ENCODE assay signal across 19 mouse cellular contexts in genomic region chr14:61059316-61059945, GRCm38 (mm10). TPM values are rescaled to one million over a fixed set of nuclear protein-coding genes. Genes with fewer than 3 reads are reported as not detected.
"Had no signal": no experiment of that assay in that cellular context is flagged by ENCODE, and none has a peak within 500 bp of the region (broad histone marks: within the 10 kb centered on the region; RNA-seq: fewer than 3 reads in every experiment).

No protein-coding gene starts in this region.

- H3K4me3 ChIP-seq: left cerebral cortex, adult 2 months; liver, embryonic 13.5 days; lung, embryonic 15.5 days; midbrain, embryonic 12.5 days; midbrain, embryonic 15.5 days; neural tube, embryonic 12.5 days; neural tube, embryonic 15.5 days had no signal

- H3K9me3 ChIP-seq: liver, embryonic 13.5 days; lung, embryonic 15.5 days; midbrain, embryonic 12.5 days; midbrain, embryonic 15.5 days; neural tube, embryonic 12.5 days; neural tube, embryonic 15.5 days had no signal

- H3K9ac ChIP-seq: liver, embryonic 13.5 days; lung, embryonic 15.5 days; midbrain, embryonic 12.5 days; midbrain, embryonic 15.5 days; neural tube, embryonic 12.5 days; neural tube, embryonic 15.5 days had no signal

- H3K4me2 ChIP-seq: liver, embryonic 13.5 days; lung, embryonic 15.5 days; midbrain, embryonic 12.5 days; midbrain, embryonic 15.5 days; neural tube, embryonic 12.5 days; neural tube, embryonic 15.5 days had no signal

- H3K4me1 ChIP-seq: liver, embryonic 13.5 days had no signal

- DNase-seq: kidney, adult 18-20 months; layer of hippocampus, postnatal 36 days; liver, embryonic 13.5 days; lung, postnatal 14 days; right cerebral cortex, adult 18-20 months; right cerebral cortex, postnatal 14 days; right cerebral cortex, postnatal 4 days; thymus, adult 2 months; thymus, postnatal 14 days; thymus, postnatal 4 days had no signal

- H3K27ac ChIP-seq: kidney, postnatal 0 days; left cerebral cortex, adult 2 months; liver, embryonic 13.5 days; lung, embryonic 15.5 days; macrophage; midbrain, embryonic 12.5 days; midbrain, embryonic 15.5 days; neural tube, embryonic 12.5 days; neural tube, embryonic 15.5 days; stomach, postnatal 0 days had no signal

- ATAC-seq: midbrain, embryonic 15.5 days had no signal

- H3K36me3 ChIP-seq: liver, embryonic 13.5 days; lung, embryonic 15.5 days; midbrain, embryonic 12.5 days; midbrain, embryonic 15.5 days; neural tube, embryonic 12.5 days; neural tube, embryonic 15.5 days had no signal

- H3K27me3 ChIP-seq: lung, embryonic 15.5 days had no signal

RNA-seq across cellular contexts. Expression of gene Tnfrsf19, which starts 13.1 kb away (rescaled TPM):
- polyA plus RNA-seq: macrophage had no signal
